Mouse (Mus musculus) cerebellum, adult 11 months (tissue): ENCODE data around the gene Ccnj.
A peak's percentile ranks its signal among the peaks of the same experiment; 100 is the strongest.

Source experiments
- DNase-seq: peaks from one replicate; pipeline ENCODE4 v3.0.0; 2022

Gene Ccnj

GRCm38 (mm10) chr19:40830703-40831415 lies at the start of gene Ccnj:
TSS of gene Ccnj (plus strand) at chr19:40831279.
- peak; percentile 92 for DNase-seq

GRCm38 (mm10) chr19:40788004-40788714 lies 42.9 kb upstream of the Ccnj start:
- no peak for DNase-seq

- DNase-seq, result no peak
These were observed 42.4 kb upstream of the Ccnj start for GRCm38 (mm10) chr19:40788715-40789084.

GRCm38 (mm10) chr19:40805176-40805737 lies 25.8 kb upstream of the Ccnj start:
- no peak for DNase-seq

GRCm38 (mm10) chr19:40809858-40810257 lies 21.2 kb upstream of the Ccnj start:
- no peak for DNase-seq

- no peak for DNase-seq
These were observed 19.2 kb upstream of the Ccnj start for GRCm38 (mm10) chr19:40811840-40812239.

GRCm38 (mm10) chr19:40812778-40813177 lies 18.3 kb upstream of the Ccnj start:
- no peak for DNase-seq

- DNase-seq, result no peak
These were observed 17.7 kb upstream of the Ccnj start for GRCm38 (mm10) chr19:40813385-40813784.

GRCm38 (mm10) chr19:40815645-40816183 lies 15.4 kb upstream of the Ccnj start:
- no peak for DNase-seq

- DNase-seq, result no peak
These were observed 13.1 kb upstream of the Ccnj start for GRCm38 (mm10) chr19:40817901-40818532.

GRCm38 (mm10) chr19:40818764-40819163 lies 12.3 kb upstream of the Ccnj start:
- DNase-seq, result no peak

- no peak for DNase-seq
These were observed 9.7 kb upstream of the Ccnj start for GRCm38 (mm10) chr19:40821306-40821825.

GRCm38 (mm10) chr19:40825636-40826035 lies 5.4 kb upstream of the Ccnj start:
- no peak for DNase-seq

GRCm38 (mm10) chr19:40826735-40827134 lies 4.3 kb upstream of the Ccnj start:
- no peak for DNase-seq

GRCm38 (mm10) chr19:40830198-40830597 lies 881 bp upstream of the Ccnj start:
- DNase-seq, result no peak

GRCm38 (mm10) chr19:40831416-40832201 lies 530 bp downstream of the Ccnj start:
- peak; percentile 29 for DNase-seq

- no peak for DNase-seq
These were observed 1.3 kb downstream of the Ccnj start for GRCm38 (mm10) chr19:40832361-40832760.

GRCm38 (mm10) chr19:40834436-40834835 lies 3.4 kb downstream of the Ccnj start:
- DNase-seq, result no peak

GRCm38 (mm10) chr19:40838205-40838604 lies 7.1 kb downstream of the Ccnj start:
- DNase-seq, result no peak

GRCm38 (mm10) chr19:40840303-40840702 lies 9.2 kb downstream of the Ccnj start:
- no peak for DNase-seq

GRCm38 (mm10) chr19:40841083-40841482 lies 10.0 kb downstream of the Ccnj start:
- no peak for DNase-seq

GRCm38 (mm10) chr19:40841593-40841992 lies 10.5 kb downstream of the Ccnj start:
- no peak for DNase-seq
